Mouse (Mus musculus): ENCODE results near the gene Arhgef2. TPM values are rescaled to one million over a fixed set of nuclear protein-coding genes. Genes with fewer than 3 reads are reported as not detected.

The Arhgef2 gene
- polyA plus RNA-seq, 1 experiment, result 80.7 TPM

DNA sequence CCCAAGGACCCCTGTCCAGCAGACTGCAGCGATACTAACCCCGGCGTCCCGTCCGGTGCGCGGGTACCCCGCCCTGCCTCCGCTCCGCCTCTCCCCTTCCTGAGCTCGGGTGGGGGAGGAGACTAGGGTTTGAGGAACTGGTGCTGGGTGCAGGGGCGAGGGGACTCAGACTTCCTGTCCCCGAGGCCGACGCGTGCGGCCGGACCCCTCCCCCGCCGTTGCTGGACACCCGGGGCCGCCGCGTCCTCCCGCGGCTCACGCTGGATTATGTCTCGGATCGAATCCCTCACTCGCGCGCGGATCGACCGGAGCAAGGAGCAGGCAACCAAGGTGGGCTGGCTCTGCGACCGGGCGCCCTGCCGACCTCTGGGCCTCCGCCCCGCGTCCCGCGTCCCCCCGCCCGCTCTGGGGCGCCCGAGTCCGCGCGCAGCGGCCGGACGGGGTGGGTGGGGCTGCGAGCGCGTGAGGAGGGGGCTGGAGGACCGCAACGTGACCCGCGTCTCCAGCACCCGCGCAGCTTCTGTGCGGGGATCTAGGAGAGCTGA is 15.3 kb downstream of the Arhgef2 start:
- DNase-seq, result peak; percentile 88
- peak overlapping the region; percentile 88 for H3K4me3 ChIP-seq (ENCODE audit: insufficient read depth, low read depth, low read length)
- peak overlapping the region; percentile 93 for H3K27ac ChIP-seq (ENCODE audit: insufficient read depth, low read depth, low read length)
- H3K27me3 ChIP-seq (replicated peaks; ENCODE audit: control insufficient read depth, insufficient read depth, low read length), result no peaks in the 10 kb centered on the region
- peak; percentile 41 for TF ChIP-seq POLR2A (IDR thresholded peaks at IDR 0.05; ENCODE audit: low read depth, low read length)
- no peak for TF ChIP-seq CTCF (conservative IDR thresholded peaks at IDR 0.05; ENCODE audit: insufficient read depth, insufficient read length, low read depth, low read length)
- no peaks in the 10 kb centered on the region for H3K36me3 ChIP-seq (ENCODE audit: control insufficient read depth, insufficient read depth, low read length)
- H3K4me1 ChIP-seq (ENCODE audit: control insufficient read depth, insufficient read depth, low read length), result peaks cover 41% of the 10 kb centered on the region
- under 1% methylated on average over 64 of the region's 64 CpGs for whole genome bisulfite sequencing

GRCm38 (mm10) chr3:88621537-88622112 is 15.9 kb downstream of the Arhgef2 start:
- no peaks in the 10 kb centered on the region for H3K36me3 ChIP-seq (ENCODE audit: control insufficient read depth, insufficient read depth, low read length)
- TF ChIP-seq CTCF (conservative IDR thresholded peaks at IDR 0.05; ENCODE audit: insufficient read depth, insufficient read length, low read depth, low read length) (no peak), POLR2A (IDR thresholded peaks at IDR 0.05; ENCODE audit: low read depth, low read length) (peak; percentile 15)
- H3K4me1 ChIP-seq (ENCODE audit: control insufficient read depth, insufficient read depth, low read length), result peaks cover 47% of the 10 kb centered on the region
- H3K27ac ChIP-seq (ENCODE audit: insufficient read depth, low read depth, low read length), result peak overlapping the region; percentile 93
- WGBS, result 1% methylated on average over 36 of the region's 36 CpGs
- H3K27me3 ChIP-seq (replicated peaks; ENCODE audit: control insufficient read depth, insufficient read depth, low read length), result no peaks in the 10 kb centered on the region
- H3K4me3 ChIP-seq (ENCODE audit: insufficient read depth, low read depth, low read length), result peak overlapping the region; percentile 88
- peak; percentile 89 for DNase-seq

GRCm38 (mm10) chr3:88622113-88622940 is 16.6 kb downstream of the Arhgef2 start:
- Histone ChIP-seq H3K27me3 (replicated peaks; ENCODE audit: control insufficient read depth, insufficient read depth, low read length) (no peaks in the 10 kb centered on the region), H3K27ac (ENCODE audit: insufficient read depth, low read depth, low read length) (peak overlapping the region; percentile 69), H3K4me1 (ENCODE audit: control insufficient read depth, insufficient read depth, low read length) (peaks cover 50% of the 10 kb centered on the region), H3K4me3 (ENCODE audit: insufficient read depth, low read depth, low read length) (peak overlapping the region; percentile 88), H3K36me3 (ENCODE audit: control insufficient read depth, insufficient read depth, low read length) (no peaks in the 10 kb centered on the region)
- TF ChIP-seq POLR2A (IDR thresholded peaks at IDR 0.05; ENCODE audit: low read depth, low read length) (no peak), CTCF (conservative IDR thresholded peaks at IDR 0.05; ENCODE audit: insufficient read depth, insufficient read length, low read depth, low read length) (no peak)
- WGBS, result 4% methylated on average over 24 of the region's 24 CpGs
- peak; percentile 81 for DNase-seq

DNA sequence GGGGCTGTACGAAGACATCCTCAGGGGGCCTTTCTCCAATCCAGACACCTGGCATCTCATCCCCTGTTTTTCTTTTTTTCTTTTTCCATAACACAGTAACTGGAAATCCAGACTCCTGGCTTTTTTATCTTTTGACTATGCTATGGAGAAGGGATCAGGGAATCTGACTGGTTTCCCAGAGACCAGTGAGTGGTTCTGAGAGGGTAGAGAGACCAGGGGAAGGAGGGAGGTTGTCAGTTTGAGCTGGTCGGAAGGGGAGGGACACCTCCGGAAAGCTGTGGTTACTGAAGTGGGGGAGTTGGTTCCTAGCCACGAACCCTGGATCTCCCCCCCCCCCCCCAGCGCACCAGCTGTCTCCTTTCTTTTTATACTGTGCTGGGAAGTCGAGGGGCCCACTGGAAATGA is 17.2 kb downstream of the Arhgef2 start:
- Histone ChIP-seq H3K27me3 (replicated peaks; ENCODE audit: control insufficient read depth, insufficient read depth, low read length) (no peaks in the 10 kb centered on the region), H3K36me3 (ENCODE audit: control insufficient read depth, insufficient read depth, low read length) (no peaks in the 10 kb centered on the region), H3K27ac (ENCODE audit: insufficient read depth, low read depth, low read length) (peak overlapping the region; percentile 68), H3K4me3 (ENCODE audit: insufficient read depth, low read depth, low read length) (peak overlapping the region; percentile 88), H3K4me1 (ENCODE audit: control insufficient read depth, insufficient read depth, low read length) (peaks cover 50% of the 10 kb centered on the region)
- WGBS, result 7% methylated on average over 6 of the region's 6 CpGs
- TF ChIP-seq CTCF (conservative IDR thresholded peaks at IDR 0.05; ENCODE audit: insufficient read depth, insufficient read length, low read depth, low read length) (no peak), POLR2A (IDR thresholded peaks at IDR 0.05; ENCODE audit: low read depth, low read length) (no peak)
- DNase-seq, result peak; percentile 65

- 13% methylated on average over 15 of the region's 15 CpGs for whole genome bisulfite sequencing
- Histone ChIP-seq H3K4me1 (ENCODE audit: control insufficient read depth, insufficient read depth, low read length) (peaks cover 48% of the 10 kb centered on the region), H3K27ac (ENCODE audit: insufficient read depth, low read depth, low read length) (peak overlapping the region; percentile 68), H3K36me3 (ENCODE audit: control insufficient read depth, insufficient read depth, low read length) (no peaks in the 10 kb centered on the region), H3K27me3 (replicated peaks; ENCODE audit: control insufficient read depth, insufficient read depth, low read length) (no peaks in the 10 kb centered on the region), H3K4me3 (ENCODE audit: insufficient read depth, low read depth, low read length) (peak overlapping the region; percentile 88)
- peak; percentile 58 for DNase-seq
- TF ChIP-seq CTCF (conservative IDR thresholded peaks at IDR 0.05; ENCODE audit: insufficient read depth, insufficient read length, low read depth, low read length) (no peak), POLR2A (IDR thresholded peaks at IDR 0.05; ENCODE audit: low read depth, low read length) (no peak)
These were observed 17.8 kb downstream of the Arhgef2 start for GRCm38 (mm10) chr3:88623346-88624135.

GRCm38 (mm10) chr3:88624324-88624723 is 18.6 kb downstream of the Arhgef2 start:
- peaks cover 51% of the 10 kb centered on the region for H3K4me1 ChIP-seq (ENCODE audit: control insufficient read depth, insufficient read depth, low read length)
- H3K27me3 ChIP-seq (replicated peaks; ENCODE audit: control insufficient read depth, insufficient read depth, low read length), result no peaks in the 10 kb centered on the region
- no peak for DNase-seq
- peak overlapping the region; percentile 61 for H3K27ac ChIP-seq (ENCODE audit: insufficient read depth, low read depth, low read length)
- WGBS, result 9% methylated on average over 4 of the region's 4 CpGs
- no peaks in the 10 kb centered on the region for H3K36me3 ChIP-seq (ENCODE audit: control insufficient read depth, insufficient read depth, low read length)
- TF ChIP-seq CTCF (conservative IDR thresholded peaks at IDR 0.05; ENCODE audit: insufficient read depth, insufficient read length, low read depth, low read length) (no peak), POLR2A (IDR thresholded peaks at IDR 0.05; ENCODE audit: low read depth, low read length) (no peak)
- H3K4me3 ChIP-seq (ENCODE audit: insufficient read depth, low read depth, low read length), result no peak overlapping the region
